Mouse (Mus musculus) heart, embryonic 10.5 days (tissue): Measurements from ENCODE around the gene Bend6. TPM values are rescaled to one million over a fixed set of nuclear protein-coding genes. Genes with fewer than 3 reads are reported as not detected.

Source experiments
- DNase-seq: peaks from one replicate; pipeline ENCODE4 v3.0.0-alpha.2; 2017; ENCODE audit warnings: low spot score
- H3K27ac ChIP-seq: fragments of 300-500 bp; sonication (generic); 2 replicates; pipeline ENCODE4 v1.5.1; 2016; ENCODE audit warnings: mild to moderate bottlenecking
- H3K27me3 ChIP-seq: fragments of 300-500 bp; sonication (generic); 2 replicates; pipeline ENCODE4 v1.6.1; 2016; ENCODE audit warnings: mild to moderate bottlenecking; ENCODE audit not compliant: poor library complexity, insufficient read depth, severe bottlenecking
- H3K36me3 ChIP-seq: fragments of 300-500 bp; sonication (generic); 2 replicates; pipeline ENCODE4 v1.6.1; 2016; ENCODE audit warnings: mild to moderate bottlenecking, moderate library complexity
- H3K4me1 ChIP-seq: fragments of 300-500 bp; sonication (generic); 2 replicates; pipeline ENCODE4 v1.6.1; 2016; ENCODE audit warnings: mild to moderate bottlenecking
- H3K4me3 ChIP-seq: fragments of 300-500 bp; sonication (generic); 2 replicates; pipeline ENCODE4 v1.5.1; 2016; ENCODE audit warnings: mild to moderate bottlenecking, moderate library complexity
- H3K9me3 ChIP-seq: fragments of 300-500 bp; sonication (generic); 2 replicates; pipeline ENCODE4 v1.6.1; 2016; ENCODE audit warnings: mild to moderate bottlenecking, moderate library complexity
- WGBS: fragments of 180-500 bp; shearing (Covaris S2); methylation state at CpG from one replicate; pipeline ENCODE4 v1.1.7; 2016; 5-methylcytosine and 5-hydroxymethylcytosine counted together
- polyA plus RNA-seq: library from polyadenylated mRNA; unstranded; fragments of >200 nt; fragmentation: Nextera tagmentation; extraction: Ambion mirVana; gene quantifications from 2 replicates; pipeline ENCODE4 v1.2.1, GENCODE M21; 2016

Bend6 gene
- polyA plus RNA-seq, 1 experiment from 2014 or later: 2.9 TPM

- H3K27ac ChIP-seq: no peak overlapping the region
- WGBS: 86% methylated on average over 6 of the region's 6 CpGs
- no peak for DNase-seq
These were observed 9.2 kb downstream of the Bend6 start for GRCm38 (mm10) chr1:33898373-33898772.

GRCm38 (mm10) chr1:33897426-33897825 is 10.2 kb downstream of the Bend6 start:
- no peaks in the 10 kb centered on the region for H3K9me3 ChIP-seq
- no peaks in the 10 kb centered on the region for H3K27me3 ChIP-seq
- no peak overlapping the region for H3K27ac ChIP-seq
- no peaks in the 10 kb centered on the region for H3K36me3 ChIP-seq
- WGBS: 83% methylated on average over 11 of the region's 11 CpGs
- H3K4me1 ChIP-seq: peaks cover 15% of the 10 kb centered on the region
- DNase-seq: no peak
- H3K4me3 ChIP-seq: no peak overlapping the region

More at GRCm38 (mm10) chr1:33898373-33898772, 9.2 kb downstream of the Bend6 start:
- peaks cover 16% of the 10 kb centered on the region for H3K4me1 ChIP-seq
- H3K9me3 ChIP-seq: no peaks in the 10 kb centered on the region
- H3K4me3 ChIP-seq: no peak overlapping the region
- H3K36me3 ChIP-seq: no peaks in the 10 kb centered on the region
- no peaks in the 10 kb centered on the region for H3K27me3 ChIP-seq

GRCm38 (mm10) chr1:33896666-33897065 is 10.9 kb downstream of the Bend6 start:
- no peak for DNase-seq
- peaks cover 15% of the 10 kb centered on the region for H3K4me1 ChIP-seq
- 55% methylated on average over 4 of the region's 4 CpGs for WGBS
- no peaks in the 10 kb centered on the region for H3K36me3 ChIP-seq
- H3K4me3 ChIP-seq: no peak overlapping the region
- no peaks in the 10 kb centered on the region for H3K9me3 ChIP-seq
- no peaks in the 10 kb centered on the region for H3K27me3 ChIP-seq
- peak overlapping the region; percentile 33; the same call in 1 of the 2 replicates for H3K27ac ChIP-seq

GRCm38 (mm10) chr1:33896116-33896515 is 11.5 kb downstream of the Bend6 start:
- no peaks in the 10 kb centered on the region for H3K9me3 ChIP-seq
- WGBS: 48% methylated on average over 6 of the region's 6 CpGs
- H3K4me3 ChIP-seq: no peak overlapping the region
- peak overlapping the region; percentile 33; the same call in 1 of the 2 replicates for H3K27ac ChIP-seq
- DNase-seq: no peak
- H3K27me3 ChIP-seq: no peaks in the 10 kb centered on the region
- no peaks in the 10 kb centered on the region for H3K36me3 ChIP-seq
- H3K4me1 ChIP-seq: peaks cover 15% of the 10 kb centered on the region

GRCm38 (mm10) chr1:33892784-33893183 is 14.8 kb downstream of the Bend6 start:
- Histone ChIP-seq H3K36me3 (no peaks in the 10 kb centered on the region), H3K27me3 (no peaks in the 10 kb centered on the region), H3K27ac (no peak overlapping the region), H3K4me1 (peaks cover 15% of the 10 kb centered on the region; the same call in 1 of the 2 replicates), H3K9me3 (no peaks in the 10 kb centered on the region), H3K4me3 (no peak overlapping the region)
- 53% methylated on average over 10 of the region's 10 CpGs for WGBS
- no peak for DNase-seq

GRCm38 (mm10) chr1:33883102-33883839 is 24.3 kb downstream of the Bend6 start:
- DNase-seq: no peak
- Histone ChIP-seq H3K27me3 (no peaks in the 10 kb centered on the region), H3K36me3 (no peaks in the 10 kb centered on the region), H3K9me3 (no peaks in the 10 kb centered on the region), H3K27ac (no peak overlapping the region), H3K4me1 (no peaks in the 10 kb centered on the region), H3K4me3 (peak overlapping the region; percentile 27)
- 12% methylated on average over 18 of the region's 18 CpGs for WGBS

- no peak for DNase-seq
- Histone ChIP-seq H3K27me3 (no peaks in the 10 kb centered on the region), H3K9me3 (no peaks in the 10 kb centered on the region), H3K4me1 (no peaks in the 10 kb centered on the region), H3K36me3 (no peaks in the 10 kb centered on the region), H3K27ac (no peak overlapping the region), H3K4me3 (no peak overlapping the region)
- whole genome bisulfite sequencing: 78% methylated on average over 7 of the region's 7 CpGs
These were observed 29.4 kb downstream of the Bend6 start for GRCm38 (mm10) chr1:33878170-33878569.

GRCm38 (mm10) chr1:33876416-33876815 is 31.2 kb downstream of the Bend6 start:
- Histone ChIP-seq H3K4me1 (no peaks in the 10 kb centered on the region), H3K27me3 (no peaks in the 10 kb centered on the region), H3K4me3 (no peak overlapping the region), H3K27ac (no peak overlapping the region), H3K36me3 (no peaks in the 10 kb centered on the region), H3K9me3 (no peaks in the 10 kb centered on the region)
- 81% methylated on average over 3 of the region's 3 CpGs for WGBS
- DNase-seq: no peak

- Histone ChIP-seq H3K27ac (no peak overlapping the region), H3K27me3 (no peaks in the 10 kb centered on the region), H3K9me3 (no peaks in the 10 kb centered on the region), H3K36me3 (no peaks in the 10 kb centered on the region), H3K4me3 (no peak overlapping the region), H3K4me1 (no peaks in the 10 kb centered on the region)
- DNase-seq: no peak
- 44% methylated on average over 6 of the region's 6 CpGs for WGBS
These were observed 31.9 kb downstream of the Bend6 start for GRCm38 (mm10) chr1:33875691-33876090.

- H3K4me1 ChIP-seq: no peaks in the 10 kb centered on the region
- H3K4me3 ChIP-seq: no peak overlapping the region
- H3K9me3 ChIP-seq: no peaks in the 10 kb centered on the region
- H3K36me3 ChIP-seq: no peaks in the 10 kb centered on the region
- 89% methylated on average over 5 of the region's 5 CpGs for WGBS
- H3K27me3 ChIP-seq: no peaks in the 10 kb centered on the region
- DNase-seq: no peak
- H3K27ac ChIP-seq: no peak overlapping the region
These were observed 34.1 kb downstream of the Bend6 start for GRCm38 (mm10) chr1:33873561-33873960.

GRCm38 (mm10) chr1:33869437-33869836 is 38.2 kb downstream of the Bend6 start:
- 84% methylated on average over 3 of the region's 3 CpGs for WGBS
- H3K4me1 ChIP-seq: no peaks in the 10 kb centered on the region
- H3K27ac ChIP-seq: no peak overlapping the region

GRCm38 (mm10) chr1:33869031-33869430 is 38.6 kb downstream of the Bend6 start:
- H3K4me1 ChIP-seq: no peaks in the 10 kb centered on the region
- H3K36me3 ChIP-seq: no peaks in the 10 kb centered on the region
- WGBS: 85% methylated on average over 2 of the region's 2 CpGs
- H3K4me3 ChIP-seq: no peak overlapping the region
- DNase-seq: no peak
- H3K9me3 ChIP-seq: no peaks in the 10 kb centered on the region
- no peaks in the 10 kb centered on the region for H3K27me3 ChIP-seq
- H3K27ac ChIP-seq: no peak overlapping the region

More at GRCm38 (mm10) chr1:33869437-33869836, 38.2 kb downstream of the Bend6 start:
- no peak overlapping the region for H3K4me3 ChIP-seq
- no peak for DNase-seq
- no peaks in the 10 kb centered on the region for H3K27me3 ChIP-seq
- no peaks in the 10 kb centered on the region for H3K9me3 ChIP-seq
- H3K36me3 ChIP-seq: no peaks in the 10 kb centered on the region

GRCm38 (mm10) chr1:33846807-33847206 is 60.8 kb downstream of the Bend6 start:
- Histone ChIP-seq H3K36me3 (no peaks in the 10 kb centered on the region), H3K27ac (no peak overlapping the region), H3K9me3 (no peaks in the 10 kb centered on the region), H3K4me3 (no peak overlapping the region), H3K4me1 (no peaks in the 10 kb centered on the region), H3K27me3 (no peaks in the 10 kb centered on the region)
- WGBS: 86% methylated on average over 2 of the region's 2 CpGs
- DNase-seq: no peak

- Histone ChIP-seq H3K9me3 (no peaks in the 10 kb centered on the region), H3K27ac (no peak overlapping the region), H3K27me3 (no peaks in the 10 kb centered on the region), H3K36me3 (no peaks in the 10 kb centered on the region), H3K4me1 (no peaks in the 10 kb centered on the region), H3K4me3 (no peak overlapping the region)
- WGBS: 75% methylated on average over 6 of the region's 6 CpGs
- DNase-seq: no peak
These were observed 63.8 kb downstream of the Bend6 start for GRCm38 (mm10) chr1:33843823-33844222.
